Mouse (Mus musculus) forebrain, embryonic 16.5 days (tissue): ENCODE results near the gene Zfp446. TPM values are rescaled to one million over a fixed set of nuclear protein-coding genes. Genes with fewer than 3 reads are reported as not detected.
A peak's percentile ranks its signal among the peaks of the same experiment; 100 is the strongest.
"Not testable (repeated sequence)": the region's sequence is repeated elsewhere in the genome, so short reads cannot be mapped to it uniquely, and the experiment has no call there.

Experiments used
- ATAC-seq: fragments of 200-750 bp; cut with Nextera tagmentation; 2 replicates; pipeline ENCODE4 v1.8.0; 2017; ENCODE audit warnings: mild to moderate bottlenecking, moderate library complexity
- H3K27ac ChIP-seq: fragments of 300-500 bp; sonication (generic); 2 replicates; pipeline ENCODE4 v1.5.1; 2014; ENCODE audit warnings: low read length, control low read depth
- H3K27me3 ChIP-seq: fragments of 300-500 bp; sonication (generic); replicated peaks from 2 replicates; pipeline ENCODE4 v1.6.1; 2014; ENCODE audit warnings: low read length; ENCODE audit not compliant: control insufficient read depth, insufficient read depth
- H3K36me3 ChIP-seq: fragments of 300-500 bp; sonication (generic); 2 replicates; pipeline ENCODE4 v1.6.1; 2014; ENCODE audit not compliant: control insufficient read depth, insufficient read depth
- H3K4me1 ChIP-seq: fragments of 300-500 bp; sonication (generic); replicated peaks from 2 replicates; pipeline ENCODE4 v1.6.1; 2014; ENCODE audit warnings: low read length; ENCODE audit not compliant: control insufficient read depth, insufficient read depth
- H3K4me2 ChIP-seq: fragments of 300-500 bp; sonication (generic); 2 replicates; pipeline ENCODE4 v1.6.1; 2014; ENCODE audit warnings: mild to moderate bottlenecking, low read length, control low read depth
- H3K4me3 ChIP-seq: fragments of 300-500 bp; sonication (generic); replicated peaks from 2 replicates; pipeline ENCODE4 v1.5.1; 2014; ENCODE audit warnings: mild to moderate bottlenecking, low read length, control low read depth
- H3K9ac ChIP-seq: fragments of 300-500 bp; sonication (generic); replicated peaks from 2 replicates; pipeline ENCODE4 v1.6.1; 2014; ENCODE audit warnings: low read depth, low read length, control low read depth
- H3K9me3 ChIP-seq: fragments of 300-500 bp; sonication (generic); 2 replicates; pipeline ENCODE4 v1.6.1; 2016; ENCODE audit warnings: low read length; ENCODE audit not compliant: control insufficient read depth
- WGBS: fragments of 180-500 bp; shearing (Covaris S2); extraction: QIAGEN DNeasy Blood & Tissue Kit; methylation state at CpG from one replicate; pipeline ENCODE4 v1.1.7; 2014; 5-methylcytosine and 5-hydroxymethylcytosine counted together
- polyA plus RNA-seq: library from polyadenylated mRNA; unstranded; fragments of >200 nt; fragmentation: Nextera tagmentation; extraction: Ambion mirVana; gene quantifications from 2 replicates; pipeline ENCODE4 v1.2.1, GENCODE M21; 2015

Gene Zfp446
- polyA plus RNA-seq = 11.8 and 13.0 TPM in 2 replicates

- H3K27ac ChIP-seq = peak within 1 kb of the TSS; percentile 93
- peak; percentile 97 for ATAC-seq
- H3K9ac ChIP-seq = peak within 1 kb of the TSS; percentile 61
- H3K27me3 ChIP-seq = no peaks in the 10 kb centered on the region
- peaks cover 11% of the 10 kb centered on the region for H3K4me1 ChIP-seq
- no peaks in the 10 kb centered on the region for H3K36me3 ChIP-seq
- peak within 1 kb of the TSS; percentile 62 for H3K4me3 ChIP-seq
- H3K9me3 ChIP-seq = no peaks in the 10 kb centered on the region
- WGBS = 0% methylated on average over 49 of the region's 49 CpGs
- peak within 1 kb of the TSS; percentile 70 for H3K4me2 ChIP-seq
Measured at GRCm38 (mm10) chr7:12977682-12978389, at the start of gene Zfp446. Zfp446 (plus strand) TSS chr7:12977848.

GRCm38 (mm10) chr7:12933615-12934140, 44.0 kb upstream of the Zfp446 start:
- H3K4me2 ChIP-seq = no peak overlapping the region
- no peaks in the 10 kb centered on the region for H3K9me3 ChIP-seq
- H3K36me3 ChIP-seq = no peaks in the 10 kb centered on the region
- whole genome bisulfite sequencing = 68% methylated on average over 4 of the region's 4 CpGs
- ATAC-seq = no peak
- no peak overlapping the region for H3K4me3 ChIP-seq
- H3K27ac ChIP-seq = no peak overlapping the region
- H3K9ac ChIP-seq = no peak overlapping the region
- no peaks in the 10 kb centered on the region for H3K27me3 ChIP-seq
- no peaks in the 10 kb centered on the region for H3K4me1 ChIP-seq

GRCm38 (mm10) chr7:12934808-12935207, 42.8 kb upstream of the Zfp446 start:
- ATAC-seq = no peak
- Histone ChIP-seq H3K27me3 (no peaks in the 10 kb centered on the region), H3K9me3 (no peaks in the 10 kb centered on the region), H3K4me1 (no peaks in the 10 kb centered on the region), H3K4me3 (no peak overlapping the region), H3K36me3 (no peaks in the 10 kb centered on the region), H3K9ac (no peak overlapping the region), H3K4me2 (no peak overlapping the region), H3K27ac (no peak overlapping the region)
- 72% methylated on average over 3 of the region's 3 CpGs for WGBS

- H3K4me3 ChIP-seq, H3K4me1 ChIP-seq, ATAC-seq, H3K9ac ChIP-seq, H3K9me3 ChIP-seq, H3K27me3 ChIP-seq, H3K36me3 ChIP-seq, H3K4me2 ChIP-seq, H3K27ac ChIP-seq: not testable (repeated sequence)
- WGBS = 83% methylated on average over 3 of the region's 4 CpGs
Measured at GRCm38 (mm10) chr7:12937254-12937803, 40.3 kb upstream of the Zfp446 start.

GRCm38 (mm10) chr7:12940599-12940998, 37.0 kb upstream of the Zfp446 start:
- no peaks in the 10 kb centered on the region for H3K27me3 ChIP-seq
- H3K4me3 ChIP-seq = no peak overlapping the region
- H3K4me1 ChIP-seq = no peaks in the 10 kb centered on the region
- no peaks in the 10 kb centered on the region for H3K9me3 ChIP-seq
- H3K36me3 ChIP-seq = no peaks in the 10 kb centered on the region
- no peak for ATAC-seq
- H3K27ac ChIP-seq = no peak overlapping the region
- WGBS = 80% methylated on average over 4 of the region's 4 CpGs
- H3K9ac ChIP-seq = no peak overlapping the region
- H3K4me2 ChIP-seq = no peak overlapping the region

GRCm38 (mm10) chr7:12943488-12943887, 34.2 kb upstream of the Zfp446 start:
- Histone ChIP-seq H3K27ac (no peak overlapping the region), H3K9ac (no peak overlapping the region), H3K27me3 (no peaks in the 10 kb centered on the region), H3K9me3 (no peaks in the 10 kb centered on the region), H3K4me2 (no peak overlapping the region), H3K4me3 (no peak overlapping the region), H3K36me3 (no peaks in the 10 kb centered on the region), H3K4me1 (no peaks in the 10 kb centered on the region)
- no peak for ATAC-seq

- Histone ChIP-seq H3K4me1 (peaks cover 10% of the 10 kb centered on the region), H3K9me3 (no peaks in the 10 kb centered on the region), H3K9ac (peak overlapping the region; percentile 67), H3K4me3 (peak overlapping the region; percentile 62), H3K36me3 (no peaks in the 10 kb centered on the region), H3K27me3 (no peaks in the 10 kb centered on the region), H3K27ac (peak overlapping the region; percentile 80), H3K4me2 (peak overlapping the region; percentile 95)
- WGBS = 8% methylated on average over 35 of the region's 35 CpGs
- ATAC-seq = peak; percentile 98
Measured at GRCm38 (mm10) chr7:12949032-12949871, 28.4 kb upstream of the Zfp446 start.

- no peaks in the 10 kb centered on the region for H3K9me3 ChIP-seq
- H3K36me3 ChIP-seq = no peaks in the 10 kb centered on the region
- 0 out of 2 replicates have a peak, but pooled peaks have one; percentile 2 for ATAC-seq
- peaks cover 10% of the 10 kb centered on the region for H3K4me1 ChIP-seq
- H3K27me3 ChIP-seq = no peaks in the 10 kb centered on the region
- peak overlapping the region; percentile 62 for H3K4me3 ChIP-seq
- 15% methylated on average over 16 of the region's 16 CpGs for WGBS
- H3K4me2 ChIP-seq = peak overlapping the region; percentile 95
- peak overlapping the region; percentile 80 for H3K27ac ChIP-seq
- H3K9ac ChIP-seq = peak overlapping the region; percentile 67
Measured at GRCm38 (mm10) chr7:12949872-12950229, 27.8 kb upstream of the Zfp446 start.

GRCm38 (mm10) chr7:12954896-12955295, 22.8 kb upstream of the Zfp446 start:
- Histone ChIP-seq H3K27ac (no peak overlapping the region), H3K4me3 (no peak overlapping the region)

More at GRCm38 (mm10) chr7:12954896-12955295, 22.8 kb upstream of the Zfp446 start:
- no peak overlapping the region for H3K4me2 ChIP-seq
- no peaks in the 10 kb centered on the region for H3K27me3 ChIP-seq
- no peak overlapping the region for H3K9ac ChIP-seq
- WGBS = 46% methylated on average over 3 of the region's 3 CpGs
- H3K36me3 ChIP-seq = no peaks in the 10 kb centered on the region
- peaks cover 4% of the 10 kb centered on the region for H3K4me1 ChIP-seq
- no peaks in the 10 kb centered on the region for H3K9me3 ChIP-seq
- no peak for ATAC-seq
